Mouse (Mus musculus) kidney, postnatal 25 days (tissue): ENCODE results near the gene Vmn2r90.
"Not testable (repeated sequence)": the region's sequence is repeated elsewhere in the genome, so short reads cannot be mapped to it uniquely, and the experiment has no call there.

Experiments used
- DNase-seq, 2 experiments: peaks; one replicate each; pipeline ENCODE4 v3.0.0; 2021; ENCODE audit warnings: mixed read lengths in 2 of 2

The Vmn2r90 gene

GRCm38 (mm10) chr17:17703447-17703846, at the start of gene Vmn2r90:
TSS of gene Vmn2r90 (plus strand) at chr17:17703747.
- DNase-seq = no peak

- DNase-seq = no peak
Measured at GRCm38 (mm10) chr17:17654997-17655828, 48.3 kb upstream of the Vmn2r90 start.

GRCm38 (mm10) chr17:17655829-17656176, 47.7 kb upstream of the Vmn2r90 start:
- no peak for DNase-seq

- no peak for DNase-seq
Measured at GRCm38 (mm10) chr17:17678781-17679180, 24.8 kb upstream of the Vmn2r90 start.

- DNase-seq = no peak
Measured at GRCm38 (mm10) chr17:17690659-17691058, 12.9 kb upstream of the Vmn2r90 start.

- DNase-seq = not testable (repeated sequence)
Measured at GRCm38 (mm10) chr17:17732396-17732795, 28.8 kb downstream of the Vmn2r90 start.

- no peak for DNase-seq
Measured at GRCm38 (mm10) chr17:17738635-17739034, 35.1 kb downstream of the Vmn2r90 start.

GRCm38 (mm10) chr17:17739300-17739699, 35.8 kb downstream of the Vmn2r90 start:
- not testable (repeated sequence) for DNase-seq

- DNase-seq = not testable (repeated sequence)
Measured at GRCm38 (mm10) chr17:17739936-17740335, 36.4 kb downstream of the Vmn2r90 start.

GRCm38 (mm10) chr17:17741516-17741915, 38.0 kb downstream of the Vmn2r90 start:
- DNase-seq = not testable (repeated sequence)

GRCm38 (mm10) chr17:17749371-17749770, 45.8 kb downstream of the Vmn2r90 start:
- peak; percentile 33 to 56 for DNase-seq

GRCm38 (mm10) chr17:17762614-17763293, 59.2 kb downstream of the Vmn2r90 start:
- DNase-seq = no peak

- DNase-seq = no peak
Measured at GRCm38 (mm10) chr17:17764206-17764605, 60.7 kb downstream of the Vmn2r90 start.

GRCm38 (mm10) chr17:17766481-17766880, 62.9 kb downstream of the Vmn2r90 start:
- peak in 1 of 2 experiments; percentile 45 for DNase-seq
